Mouse (Mus musculus) kidney, postnatal 10 days (tissue): ENCODE measurements at regions not wholly inside any gene's neighbourhood (a gene's known extent, or its start where the extent isn't known, plus 50 kb on each side); places are given as distances from the start of the nearest gene placed in this dataset.

Experiments used
- DNase-seq: peaks from one replicate; pipeline ENCODE4 v3.0.0; 2021; ENCODE audit warnings: mixed read lengths

DNA sequence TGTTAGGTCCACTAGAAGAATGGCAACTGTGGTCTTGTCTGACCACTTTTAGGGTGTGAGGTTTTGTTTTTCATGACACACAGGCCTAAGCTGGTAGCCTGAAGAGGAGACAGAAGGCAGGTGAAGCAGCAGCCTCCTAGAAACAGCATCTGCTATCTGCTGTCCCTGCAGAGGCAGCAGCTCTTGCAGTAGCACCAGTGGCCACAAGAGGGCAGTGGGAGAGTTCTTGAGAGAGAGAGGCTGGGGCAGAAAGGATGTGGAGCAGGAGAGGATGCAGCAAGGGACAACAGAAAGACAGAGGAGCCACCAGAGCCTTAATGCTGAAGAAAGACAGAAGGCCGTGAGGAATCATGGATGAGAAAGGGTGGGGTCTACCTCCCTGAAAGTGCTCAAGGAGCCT is 88.1 kb upstream of the Usp51 start:
- DNase-seq: peak; percentile 79

DNA sequence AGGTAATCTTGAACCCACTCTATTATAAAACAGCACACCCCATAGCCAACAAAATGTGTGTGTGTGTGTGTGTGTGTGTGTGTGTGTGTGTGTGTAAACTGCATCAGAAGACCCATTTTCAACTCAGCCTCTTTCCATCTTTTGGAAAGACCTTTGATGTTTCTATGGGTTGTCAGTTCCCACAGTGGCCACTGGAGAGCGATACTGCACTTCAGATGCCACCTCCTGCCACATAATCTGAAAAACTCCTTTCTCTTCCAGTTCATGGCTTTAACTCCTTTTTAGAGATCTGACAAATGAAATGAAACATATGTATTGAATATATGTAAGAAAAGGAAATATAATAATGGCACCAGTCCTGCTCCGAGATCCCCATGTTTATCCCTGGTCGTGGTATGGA is 79.3 kb upstream of the Usp51 start:
- peak; percentile 23 for DNase-seq

- DNase-seq: no peak
Measured at GRCm38 (mm10) chrX:152946201-152946600, 60.1 kb upstream of the Usp51 start.
